Mouse (Mus musculus): ENCODE results near the gene Zfp961.
"Not testable (repeated sequence)": the region's sequence is repeated elsewhere in the genome, so short reads cannot be mapped to it uniquely, and the experiment has no call there.

Gene Zfp961

DNA sequence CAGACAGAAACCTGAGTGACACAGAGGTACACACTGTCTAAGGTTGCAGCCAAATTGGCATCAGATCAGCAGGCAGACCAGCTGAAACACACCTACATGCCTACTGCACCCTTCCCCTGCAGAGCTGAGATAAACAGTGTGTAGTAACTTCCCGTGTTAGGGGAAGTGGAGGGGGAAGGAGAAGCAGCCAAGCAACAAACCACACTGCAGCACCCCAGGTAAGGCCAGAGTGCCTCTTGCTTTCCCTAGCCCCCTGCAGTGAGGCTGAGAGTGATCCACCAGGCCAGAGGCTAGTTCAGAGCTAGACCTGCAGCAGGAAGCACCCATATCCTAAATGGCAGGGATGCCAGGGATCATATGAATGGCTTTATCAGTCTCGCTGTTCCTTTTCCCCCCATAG, 66.5 kb downstream of the Zfp961 start:
- not testable (repeated sequence) for DNase-seq (ENCODE audit: low spot score in 2 of 2)

- no peak for DNase-seq (ENCODE audit: low spot score in 2 of 2)
These were observed 67.3 kb downstream of the Zfp961 start for GRCm38 (mm10) chr8:72018141-72018540.

DNA sequence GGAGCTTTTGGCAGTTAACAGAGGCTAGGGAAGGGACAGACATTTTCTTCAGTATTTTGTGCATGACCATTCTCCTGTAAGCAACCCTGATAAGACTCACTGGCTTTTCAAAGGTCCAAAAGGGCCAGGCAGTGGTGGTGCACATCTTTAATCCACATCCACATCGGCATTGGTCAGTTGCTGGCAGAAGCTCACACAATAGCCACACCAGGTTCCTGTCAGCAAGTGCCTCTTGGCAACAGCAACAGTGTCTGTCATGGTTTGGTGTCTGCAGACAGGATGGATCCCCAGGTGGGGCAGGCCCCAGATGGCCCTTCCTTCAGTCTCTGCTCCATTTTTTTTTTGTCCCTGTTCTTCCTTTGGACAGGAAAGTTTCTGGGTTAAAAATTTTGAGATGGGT, 68.2 kb downstream of the Zfp961 start:
- DNase-seq (ENCODE audit: low spot score in 2 of 2) = not testable (repeated sequence)

GRCm38 (mm10) chr8:72019816-72020215, 69.0 kb downstream of the Zfp961 start:
- no peak for DNase-seq (ENCODE audit: low spot score in 2 of 2)

DNA sequence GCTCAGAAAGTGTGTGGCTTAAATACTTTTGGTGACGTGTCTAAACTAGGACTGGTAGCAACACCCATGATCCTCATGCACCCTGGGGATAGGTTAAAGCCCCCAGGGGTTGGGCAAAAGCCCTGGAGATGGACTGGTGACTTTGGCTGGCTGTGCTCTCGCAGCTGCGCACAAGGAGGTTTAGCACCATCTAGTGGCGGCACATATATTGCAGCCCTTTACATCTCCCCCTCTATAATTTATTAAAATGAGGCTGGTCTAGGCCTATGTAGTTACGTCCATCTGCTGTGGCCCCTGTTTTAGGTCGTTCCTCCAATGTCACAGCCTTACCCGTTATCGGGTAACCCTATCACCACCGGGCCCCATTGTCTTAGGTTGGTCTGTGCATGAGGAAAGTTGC, 74.0 kb downstream of the Zfp961 start:
- peak; percentile 11 to 17 for DNase-seq (ENCODE audit: low spot score in 2 of 2)

DNA sequence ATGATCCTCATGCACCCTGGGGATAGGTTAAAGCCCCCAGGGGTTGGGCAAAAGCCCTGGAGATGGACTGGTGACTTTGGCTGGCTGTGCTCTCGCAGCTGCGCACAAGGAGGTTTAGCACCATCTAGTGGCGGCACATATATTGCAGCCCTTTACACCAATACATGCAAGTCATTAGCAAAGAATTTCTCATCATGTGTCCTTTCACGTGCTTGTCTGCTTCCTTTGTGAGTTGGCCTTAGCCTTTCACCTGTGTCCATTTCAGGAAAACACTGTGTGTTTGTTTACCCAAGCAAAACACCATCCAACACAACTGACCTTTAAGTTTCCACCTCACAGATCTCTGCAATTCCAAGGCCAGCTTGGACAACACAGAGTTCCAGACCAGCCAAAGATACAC, 82.1 kb downstream of the Zfp961 start:
- DNase-seq (ENCODE audit: low spot score in 2 of 2) = peak; percentile 40 to 46

- not testable (repeated sequence) for DNase-seq (ENCODE audit: low spot score in 2 of 2)
These were observed 90.1 kb downstream of the Zfp961 start, which contains the start of gene Olfr372 for GRCm38 (mm10) chr8:72040918-72041317. Olfr372 (plus strand) TSS chr8:72041218.

GRCm38 (mm10) chr8:72042493-72042892, 91.7 kb downstream of the Zfp961 start:
- no peak for DNase-seq (ENCODE audit: low spot score in 2 of 2)
